Mouse (Mus musculus) CH12.LX (cell line): ENCODE measurements at regions not wholly inside any gene's neighbourhood (a gene's known extent, or its start where the extent isn't known, plus 50 kb on each side); places are given as distances from the start of the nearest gene placed in this dataset.

Source experiments
- DNase-seq: peaks from one replicate; pipeline ENCODE4 v3.0.0-alpha.2; 2013; ENCODE audit errors: extremely low read depth
- H3K27ac ChIP-seq: 2 replicates; pipeline ENCODE4 v1.5.1; 2012; ENCODE audit warnings: low read depth, mild to moderate bottlenecking, control low read depth, moderate library complexity; ENCODE audit not compliant: insufficient read depth
- H3K27me3 ChIP-seq: replicated peaks from 2 replicates; pipeline ENCODE3; 2012; ENCODE audit warnings: inconsistent platforms
- H3K36me3 ChIP-seq, 2 experiments: replicated peaks in 1 of 2; 2 replicates each; pipeline versions ENCODE3 to v1.6.1; 2012; ENCODE audit warnings: inconsistent platforms in 1 of 2, low read length in 1 of 2, mild to moderate bottlenecking in 1 of 2, mixed read lengths in 1 of 2, moderate library complexity in 1 of 2; ENCODE audit not compliant: control insufficient read depth in 1 of 2, insufficient read depth in 1 of 2
- H3K4me1 ChIP-seq, 2 experiments: 2 replicates each; pipeline ENCODE4 v1.6.1; 2012; ENCODE audit warnings: inconsistent platforms in 1 of 2, moderate library complexity in 1 of 2; ENCODE audit not compliant: insufficient read depth in 2 of 2, control insufficient read depth in 1 of 2
- H3K4me2 ChIP-seq: 2 replicates; pipeline ENCODE4 v1.6.1; 2012; ENCODE audit warnings: low read depth, mild to moderate bottlenecking, control low read depth; ENCODE audit not compliant: poor library complexity, insufficient read depth, severe bottlenecking
- H3K4me3 ChIP-seq, 3 experiments: fragments of 150-350 bp in 1 of 3; sonication (generic) in 1 of 3; replicated peaks in 1 of 3; 2 replicates each; pipeline versions ENCODE3 to v1.5.1; 2011 to 2012; ENCODE audit warnings: low read depth in 2 of 3, low read length in 2 of 3, mild to moderate bottlenecking in 2 of 3, moderate library complexity in 2 of 3, control low read depth in 1 of 3, improper control_type of control experiment in 1 of 3, inconsistent platforms in 1 of 3, mixed read lengths in 1 of 3; ENCODE audit not compliant: poor library complexity in 1 of 3
- H3K79me2 ChIP-seq: replicated peaks from 2 replicates; pipeline ENCODE4 v1.6.1; 2012; ENCODE audit warnings: mild to moderate bottlenecking, moderate library complexity; ENCODE audit not compliant: control insufficient read depth, poor library complexity, insufficient read depth, severe bottlenecking; ENCODE audit errors: extremely low read depth
- H3K9ac ChIP-seq: 2 replicates; pipeline ENCODE4 v1.6.1; 2012; ENCODE audit warnings: low read depth, mild to moderate bottlenecking, control low read depth, moderate library complexity; ENCODE audit not compliant: insufficient read depth
- H3K9me3 ChIP-seq: replicated peaks from 2 replicates; pipeline ENCODE3; 2012; ENCODE audit warnings: low read length, inconsistent platforms, mixed read lengths
- BHLHE40 ChIP-seq: IDR thresholded peaks from 2 replicates; pipeline ENCODE4 v1.6.1; 2011; ENCODE audit warnings: mild to moderate bottlenecking, low read depth, low read length, improper control_type of control experiment
- E2F4 ChIP-seq: IDR thresholded peaks from 2 replicates; pipeline ENCODE4 v1.6.1; 2011; ENCODE audit warnings: low read depth, low read length, improper control_type of control experiment; ENCODE audit not compliant: insufficient replicate concordance
- ETS1 ChIP-seq: conservative IDR thresholded peaks from 2 replicates; pipeline ENCODE4 v1.6.1; 2012; ENCODE audit warnings: low read depth, mild to moderate bottlenecking, inconsistent platforms, low read length, improper control_type of control experiment, moderate library complexity
- HCFC1 ChIP-seq: IDR thresholded peaks from 2 replicates; pipeline ENCODE4 v1.6.1; 2012; ENCODE audit warnings: low read depth, mild to moderate bottlenecking, inconsistent platforms, low read length, improper control_type of control experiment
- IRF4 ChIP-seq: IDR thresholded peaks from 2 replicates; pipeline ENCODE4 v1.6.1; 2014; ENCODE audit warnings: low read depth, mild to moderate bottlenecking, inconsistent platforms, low read length, improper control_type of control experiment
- JUND ChIP-seq: conservative IDR thresholded peaks from 2 replicates; pipeline ENCODE4 v1.6.1; 2011; ENCODE audit warnings: low read depth, low read length, improper control_type of control experiment
- KAT2A ChIP-seq: IDR thresholded peaks from 2 replicates; pipeline ENCODE4 v1.6.1; 2012; ENCODE audit warnings: low read length, improper control_type of control experiment, inconsistent platforms; ENCODE audit not compliant: insufficient replicate concordance
- MAX ChIP-seq: IDR thresholded peaks from 2 replicates; pipeline ENCODE4 v1.6.1; 2011; ENCODE audit warnings: low read length, improper control_type of control experiment
- MAZ ChIP-seq: IDR thresholded peaks from 2 replicates; pipeline ENCODE4 v1.6.1; 2012; ENCODE audit warnings: low read depth, mild to moderate bottlenecking, inconsistent platforms, low read length, improper control_type of control experiment, moderate library complexity
- MEF2A ChIP-seq: IDR thresholded peaks from 2 replicates; pipeline ENCODE4 v1.6.1; 2014; ENCODE audit warnings: low read depth, mild to moderate bottlenecking, inconsistent platforms, low read length, improper control_type of control experiment, borderline replicate concordance
- NELFE ChIP-seq: IDR thresholded peaks from 2 replicates; pipeline ENCODE4 v1.6.1; 2011; ENCODE audit warnings: low read depth, low read length, improper control_type of control experiment
- RAD21 ChIP-seq: IDR thresholded peaks from 2 replicates; pipeline ENCODE4 v1.6.1; 2011; ENCODE audit warnings: low read depth, mild to moderate bottlenecking, low read length, improper control_type of control experiment, moderate library complexity
- RCOR1 ChIP-seq: conservative IDR thresholded peaks from 2 replicates; pipeline ENCODE4 v1.6.1; 2012; ENCODE audit warnings: low read depth, mild to moderate bottlenecking, inconsistent platforms, low read length, improper control_type of control experiment
- TBP ChIP-seq: conservative IDR thresholded peaks from 2 replicates; pipeline ENCODE4 v1.6.1; 2011; ENCODE audit warnings: low read depth, low read length, improper control_type of control experiment
- TCF12 ChIP-seq: IDR thresholded peaks from 2 replicates; pipeline ENCODE4 v1.6.1; 2014; ENCODE audit warnings: low read depth, mild to moderate bottlenecking, inconsistent platforms, low read length, improper control_type of control experiment
- UBTF ChIP-seq: IDR thresholded peaks from 2 replicates; pipeline ENCODE4 v1.6.1; 2012; ENCODE audit warnings: low read depth, mild to moderate bottlenecking, inconsistent platforms, low read length, improper control_type of control experiment, moderate library complexity
- USF2 ChIP-seq: conservative IDR thresholded peaks from 2 replicates; pipeline ENCODE4 v1.6.1; 2011; ENCODE audit warnings: low read depth, low read length, improper control_type of control experiment
- ZKSCAN1 ChIP-seq: IDR thresholded peaks from 2 replicates; pipeline ENCODE4 v1.6.1; 2012; ENCODE audit warnings: low read depth, inconsistent platforms, low read length, improper control_type of control experiment, borderline replicate concordance
- ZMIZ1 ChIP-seq: IDR thresholded peaks from 2 replicates; pipeline ENCODE4 v1.6.1; 2012; ENCODE audit warnings: low read depth, mild to moderate bottlenecking, inconsistent platforms, low read length, improper control_type of control experiment
- ZNF384 ChIP-seq: IDR thresholded peaks from 2 replicates; pipeline ENCODE4 v1.6.1; 2012; ENCODE audit warnings: low read depth, low read length, improper control_type of control experiment, inconsistent platforms
- dilution Hi-C: fragments of 300-500 bp; cut with MboI; formaldehyde crosslinking; loops from 2 replicates; pipeline ENCODE4 v1.14.3; 2020; ENCODE audit warnings: low sequenced_read_pairs; ENCODE audit not compliant: extremely low pct_unique_long_range_greater_than_20kb, extremely low pct_ligation_motif_present
- in situ Hi-C: fragments of 300-500 bp; cut with MboI; formaldehyde crosslinking; loops from 3 replicates; pipeline ENCODE4 v1.14.3; 2019; ENCODE audit warnings: low sequenced_read_pairs, low pct_ligation_motif_present, low pct_unique_long_range_greater_than_20kb, mixed read lengths

DNA sequence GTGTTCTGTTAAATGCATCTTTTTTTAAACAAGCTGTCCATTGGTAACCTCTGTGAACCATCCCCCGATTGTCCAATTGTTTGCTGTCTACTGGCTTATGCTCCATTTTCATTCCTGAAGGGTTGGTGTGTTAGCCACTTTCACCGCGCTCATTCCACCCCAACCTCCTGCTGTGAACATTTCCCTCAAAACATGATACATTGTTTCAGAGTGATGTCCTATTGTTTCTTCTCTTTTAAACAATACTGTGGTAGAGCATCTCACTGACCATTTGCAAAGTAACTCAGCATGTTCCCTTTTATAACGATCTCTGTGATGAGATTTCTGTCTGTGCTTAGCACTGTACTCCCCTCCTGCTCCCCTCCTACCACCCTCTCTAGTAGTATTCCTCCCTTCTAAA lies 240.1 kb downstream of the Irs2 start:
- Histone ChIP-seq H3K9me3 (no peaks in the 10 kb centered on the region), H3K27ac (no peak overlapping the region), H3K4me3 (no peak overlapping the region), H3K4me2 (no peak overlapping the region), H3K9ac (no peak overlapping the region), H3K27me3 (no peaks in the 10 kb centered on the region), H3K4me1 (no peaks in the 10 kb centered on the region), H3K36me3 (no peaks in the 10 kb centered on the region), H3K79me2 (no peaks in the 10 kb centered on the region)
- DNase-seq = no peak
- no peak for TF ChIP-seq BHLHE40
- no peak for TF ChIP-seq JUND
- no peak for TF ChIP-seq RAD21
- TF ChIP-seq MEF2A = no peak
- TF ChIP-seq NELFE = no peak
- TF ChIP-seq RCOR1 = no peak
- no peak for TF ChIP-seq E2F4
- no peak for TF ChIP-seq USF2
- TF ChIP-seq HCFC1 = no peak
- TF ChIP-seq KAT2A = no peak
- TF ChIP-seq MAZ = no peak
- no peak for TF ChIP-seq ZMIZ1
- no peak for TF ChIP-seq ZNF384
- TF ChIP-seq UBTF = no peak
- no peak for TF ChIP-seq TBP
- TF ChIP-seq MAX = no peak
- dilution Hi-C loops (no loop called here), in situ Hi-C loops (no loop called here)

GRCm38 (mm10) chr8:10763907-10764306 lies 244.4 kb downstream of the Irs2 start:
- Histone ChIP-seq H3K9me3 (no peaks in the 10 kb centered on the region), H3K4me3 (no peak overlapping the region), H3K4me1 (peaks cover 6 to 11% of the 10 kb centered on the region in 2 experiments), H3K9ac (no peak overlapping the region), H3K36me3 (no peaks in the 10 kb centered on the region), H3K27ac (no peak overlapping the region), H3K27me3 (no peaks in the 10 kb centered on the region), H3K4me2 (no peak overlapping the region), H3K79me2 (no peaks in the 10 kb centered on the region)
- DNase-seq = no peak
- TF ChIP-seq E2F4 (no peak), TCF12 (no peak), USF2 (no peak), NELFE (no peak), IRF4 (no peak), JUND (no peak), HCFC1 (no peak), RAD21 (no peak), ETS1 (no peak), ZNF384 (no peak), ZKSCAN1 (no peak), TBP (no peak)
- in situ Hi-C loops (no loop called here), dilution Hi-C loops (no loop called here)
